Mouse (Mus musculus) lung, adult 2 months (tissue): Measurements from ENCODE around the gene Stard7. TPM values are rescaled to one million over a fixed set of nuclear protein-coding genes. Genes with fewer than 3 reads are reported as not detected.

ENCODE experiments used
- DNase-seq: peaks from one replicate; pipeline ENCODE4 v3.0.0; 2022
- H3K4me1 ChIP-seq: fragments of 200-500 bp; 2 replicates; pipeline ENCODE4 v1.6.1; 2011; ENCODE audit warnings: low read length; ENCODE audit not compliant: control insufficient read depth, insufficient read depth
- H3K4me3 ChIP-seq: fragments of 200-500 bp; replicated peaks from 2 replicates; pipeline ENCODE3; 2011; ENCODE audit warnings: low read depth, mild to moderate bottlenecking, control low read depth, low read length; ENCODE audit errors: extremely low read depth
- CTCF ChIP-seq: fragments of 200-500 bp; IDR thresholded peaks from 2 replicates; pipeline ENCODE4 v1.5.1; 2011; ENCODE audit warnings: mild to moderate bottlenecking, low read length, control low read depth; ENCODE audit not compliant: insufficient read depth
- POLR2A ChIP-seq: fragments of 200-500 bp; IDR thresholded peaks from 2 replicates; pipeline ENCODE4 v1.6.1; 2011; ENCODE audit warnings: low read depth, mild to moderate bottlenecking, control low read depth, low read length, borderline replicate concordance; ENCODE audit errors: extremely low read depth
- WGBS: fragments of 180-500 bp; shearing (Covaris S2); methylation state at CpG from one replicate; pipeline ENCODE4 v1.1.7; 2018; 5-methylcytosine and 5-hydroxymethylcytosine counted together
- polyA plus RNA-seq: library from polyadenylated mRNA; depleted of rRNA; stranded (reverse); fragments of >200 nt; gene quantifications from 2 replicates; pipeline ENCODE4 v1.2.3, GENCODE M21; 2012; rRNA removed

Stard7 gene
- 28.9 and 29.3 TPM in 2 replicates for polyA plus RNA-seq

DNA sequence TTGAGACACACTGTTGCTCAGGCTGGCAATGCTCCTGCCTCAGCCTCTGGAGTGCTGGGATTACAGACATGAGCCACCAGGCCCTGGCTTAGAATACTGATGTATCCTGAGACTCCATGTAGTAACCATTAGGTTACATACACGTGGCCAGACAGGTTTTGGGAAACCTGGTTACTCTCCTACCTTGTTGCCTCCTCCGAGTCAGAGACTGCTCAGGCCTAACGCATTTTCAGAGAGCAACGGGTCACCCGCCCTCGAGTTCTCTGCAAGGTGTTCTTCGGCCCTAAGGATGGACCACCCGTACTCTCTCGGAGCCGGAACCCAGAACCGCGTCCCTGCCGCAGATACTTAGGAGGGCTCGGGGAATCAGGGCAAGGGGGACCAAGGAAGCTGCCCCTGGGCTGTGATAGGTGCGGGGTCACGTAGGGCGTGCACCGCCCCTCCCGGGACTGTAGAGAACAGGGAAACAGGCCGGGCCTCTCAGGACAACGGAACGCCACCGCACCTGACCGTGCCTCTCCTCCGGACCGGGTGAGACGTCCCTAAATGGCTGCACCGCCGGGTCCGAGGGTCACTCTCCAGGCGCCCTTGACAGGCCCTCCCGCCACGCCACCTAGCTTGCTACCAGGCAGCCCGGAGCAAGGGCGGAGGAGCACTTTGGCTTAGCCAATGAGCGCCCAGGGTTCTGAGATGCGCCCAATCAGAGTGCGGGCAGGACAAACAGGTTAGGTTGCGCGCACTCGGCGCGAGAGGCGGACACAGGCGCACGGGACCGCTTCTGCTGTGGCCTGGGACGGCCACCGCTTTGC, at the start of gene Stard7:
Gene Stard7 (plus strand): TSS at position 728 of the 809 bp plus-strand sequence.
- DNase-seq = peak; percentile 91
- WGBS = under 1% methylated on average over 49 of the region's 49 CpGs
- H3K4me1 ChIP-seq = no peaks in the 10 kb centered on the region
- TF ChIP-seq POLR2A (peak; percentile 88), CTCF (no peak)
- H3K4me3 ChIP-seq = peak within 1 kb of the TSS; percentile 83

DNA sequence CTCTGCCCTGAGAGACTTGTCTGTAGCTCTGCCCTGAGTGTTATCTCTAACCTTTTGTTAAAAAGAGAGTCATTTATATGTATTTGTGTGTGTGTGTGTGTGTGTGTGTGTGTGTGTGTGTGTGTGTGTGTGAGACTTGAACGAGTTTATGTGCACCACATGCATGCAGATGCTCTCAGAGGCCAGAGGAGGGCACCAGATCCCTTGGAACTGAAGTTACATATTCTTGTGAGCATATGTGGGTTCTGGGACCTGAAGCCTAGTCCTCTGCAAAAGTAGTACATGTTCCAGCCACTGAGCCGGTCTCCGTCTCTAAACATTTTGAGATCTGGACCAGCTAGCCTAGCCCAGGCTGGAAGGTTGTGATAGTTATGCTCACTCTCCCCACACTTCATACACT, 44.8 kb upstream of the Stard7 start:
- TF ChIP-seq POLR2A (no peak), CTCF (no peak)
- WGBS = 100% methylated on average over 3 of the region's 3 CpGs
- no peaks in the 10 kb centered on the region for H3K4me1 ChIP-seq
- no peak overlapping the region for H3K4me3 ChIP-seq
- DNase-seq = no peak

DNA sequence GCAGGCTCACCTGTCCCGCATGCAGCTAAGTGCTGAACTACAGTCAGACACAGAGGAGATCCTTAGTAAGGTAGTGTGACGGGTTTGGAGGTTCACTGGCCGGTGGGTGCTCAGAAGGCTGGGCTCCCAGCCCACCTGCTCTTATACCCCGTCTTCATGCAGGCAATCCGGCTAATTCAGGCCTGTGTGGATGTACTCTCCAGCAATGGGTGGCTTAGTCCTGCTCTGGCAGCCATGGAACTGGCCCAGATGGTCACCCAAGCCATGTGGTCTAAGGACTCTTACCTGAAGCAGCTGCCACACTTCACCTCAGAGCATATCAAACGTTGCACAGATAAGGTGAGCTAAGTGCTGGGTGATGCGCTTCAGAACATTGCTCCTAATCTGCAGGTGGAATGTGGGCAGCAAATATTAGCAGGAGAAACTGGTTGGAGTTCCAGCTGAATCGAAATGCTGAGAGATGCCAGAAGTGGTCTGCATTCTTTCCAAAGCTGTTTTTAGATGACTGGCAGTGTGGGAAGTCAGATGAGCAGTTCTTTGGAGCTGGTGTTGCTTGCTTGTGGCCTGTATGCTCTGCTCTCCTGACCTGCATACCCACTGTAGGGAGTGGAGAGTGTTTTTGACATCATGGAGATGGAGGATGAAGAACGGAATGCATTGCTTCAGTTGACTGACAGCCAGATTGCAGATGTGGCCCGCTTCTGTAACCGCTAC, 32.0 kb upstream of the Stard7 start:
- H3K4me1 ChIP-seq = no peaks in the 10 kb centered on the region
- TF ChIP-seq POLR2A (no peak), CTCF (no peak)
- WGBS = 90% methylated on average over 11 of the region's 11 CpGs
- no peak for DNase-seq
- no peak overlapping the region for H3K4me3 ChIP-seq

DNA sequence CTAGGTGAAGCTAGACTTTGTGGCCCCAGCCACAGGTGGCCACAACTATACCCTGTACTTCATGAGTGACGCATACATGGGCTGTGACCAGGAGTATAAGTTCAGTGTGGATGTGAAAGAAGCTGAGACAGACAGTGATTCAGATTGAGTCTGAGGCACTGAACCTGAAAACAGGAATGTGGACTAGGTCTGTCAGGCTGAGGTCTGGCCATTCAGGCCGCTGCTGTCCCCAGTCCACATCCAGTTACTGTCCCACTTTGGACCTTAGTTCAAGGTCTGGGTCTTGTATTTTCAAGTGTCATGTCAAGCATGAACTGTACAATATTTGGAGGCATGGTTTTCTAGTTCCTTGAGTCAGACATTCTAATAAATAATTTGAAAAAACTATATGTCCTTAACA, 30.0 kb upstream of the Stard7 start:
- no peak for DNase-seq
- TF ChIP-seq CTCF (no peak), POLR2A (no peak)
- no peaks in the 10 kb centered on the region for H3K4me1 ChIP-seq
- H3K4me3 ChIP-seq = no peak overlapping the region
- WGBS = 97% methylated on average over 2 of the region's 2 CpGs

DNA sequence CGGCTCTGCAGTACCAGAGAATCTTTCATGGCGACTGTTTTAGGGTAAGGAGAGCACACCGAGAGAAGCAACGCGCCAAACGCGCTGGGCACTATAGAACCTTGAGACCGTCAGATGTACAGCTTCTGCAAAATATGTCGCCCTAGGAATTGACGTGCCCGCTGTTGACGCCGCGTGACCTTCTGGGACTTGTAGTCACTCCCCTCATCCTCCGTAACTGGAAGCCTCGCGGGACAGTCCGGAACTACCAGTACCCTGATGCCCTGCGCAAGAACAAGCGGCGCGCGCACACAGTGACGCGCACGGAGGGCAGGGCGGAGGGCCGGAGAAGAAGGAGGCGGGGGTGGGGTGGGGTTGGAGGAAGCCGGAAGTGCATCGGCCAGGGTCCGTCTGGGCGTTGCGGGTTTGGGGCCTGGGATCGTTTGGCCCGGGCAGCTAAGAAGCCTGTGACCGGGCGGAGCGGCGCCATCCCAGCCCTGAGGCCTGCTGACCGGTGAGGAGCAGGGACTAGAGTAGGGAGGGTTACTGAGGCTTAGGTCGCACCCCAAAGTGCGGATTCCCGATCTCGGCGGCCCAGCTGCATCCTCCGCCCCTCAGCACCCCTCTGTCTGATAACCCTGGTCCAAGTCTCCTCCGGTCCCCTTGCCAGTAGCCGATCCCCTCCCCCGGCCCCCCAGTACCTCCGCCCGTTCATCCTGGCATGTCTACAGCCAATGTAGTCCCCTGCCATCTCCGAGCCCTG, 22.3 kb upstream of the Stard7 start, which contains the start of the genes Ciao1 and Tmem127:
Gene Ciao1 (minus strand): TSS at position 225 of the 742 bp plus-strand sequence.
Gene Tmem127 (plus strand): TSS at position 317 of the 742 bp plus-strand sequence.
- Histone ChIP-seq H3K4me1 (peaks cover 17% of the 10 kb centered on the region), H3K4me3 (peak within 1 kb of the TSS; percentile 92)
- TF ChIP-seq POLR2A (peak; percentile 58; the same call in 1 of the 2 replicates), CTCF (no peak)
- DNase-seq = peak; percentile 94
- under 1% methylated on average over 53 of the region's 53 CpGs for WGBS

DNA sequence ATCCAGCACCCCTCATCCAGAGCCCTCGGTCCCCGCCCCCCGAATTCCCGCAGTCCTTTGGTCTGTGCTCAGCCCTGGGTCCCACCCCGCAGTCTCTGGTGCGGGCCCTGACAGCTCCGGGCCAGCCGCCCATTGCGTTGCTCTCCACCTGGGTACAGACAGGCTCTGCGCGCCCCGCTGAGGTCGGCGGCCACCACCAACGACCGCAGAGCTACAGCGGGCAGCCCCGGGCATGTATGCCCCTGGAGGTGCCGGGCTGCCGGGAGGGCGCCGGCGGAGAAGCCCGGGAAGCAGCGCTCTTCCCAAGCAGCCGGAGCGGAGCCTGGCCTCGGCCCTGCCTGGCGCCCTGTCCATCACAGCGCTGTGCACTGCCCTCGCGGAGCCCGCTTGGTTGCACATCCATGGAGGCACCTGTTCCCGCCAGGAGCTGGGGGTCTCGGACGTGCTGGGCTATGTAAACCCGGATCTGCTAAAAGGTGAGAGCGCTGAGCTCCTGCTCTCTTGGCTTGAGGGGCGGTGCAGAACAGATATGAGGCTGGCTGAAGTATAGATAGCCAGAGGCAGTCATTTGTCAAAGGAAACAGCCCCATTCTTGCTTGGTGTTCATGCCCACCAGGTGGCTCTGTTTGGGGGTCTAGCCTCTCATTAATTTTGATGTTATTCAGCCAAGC, 21.5 kb upstream of the Stard7 start:
- TF ChIP-seq POLR2A (no peak), CTCF (no peak)
- Histone ChIP-seq H3K4me1 (peaks cover 17% of the 10 kb centered on the region), H3K4me3 (peak overlapping the region; percentile 92)
- DNase-seq = peak; percentile 37
- WGBS = under 1% methylated on average over 39 of the region's 39 CpGs

DNA sequence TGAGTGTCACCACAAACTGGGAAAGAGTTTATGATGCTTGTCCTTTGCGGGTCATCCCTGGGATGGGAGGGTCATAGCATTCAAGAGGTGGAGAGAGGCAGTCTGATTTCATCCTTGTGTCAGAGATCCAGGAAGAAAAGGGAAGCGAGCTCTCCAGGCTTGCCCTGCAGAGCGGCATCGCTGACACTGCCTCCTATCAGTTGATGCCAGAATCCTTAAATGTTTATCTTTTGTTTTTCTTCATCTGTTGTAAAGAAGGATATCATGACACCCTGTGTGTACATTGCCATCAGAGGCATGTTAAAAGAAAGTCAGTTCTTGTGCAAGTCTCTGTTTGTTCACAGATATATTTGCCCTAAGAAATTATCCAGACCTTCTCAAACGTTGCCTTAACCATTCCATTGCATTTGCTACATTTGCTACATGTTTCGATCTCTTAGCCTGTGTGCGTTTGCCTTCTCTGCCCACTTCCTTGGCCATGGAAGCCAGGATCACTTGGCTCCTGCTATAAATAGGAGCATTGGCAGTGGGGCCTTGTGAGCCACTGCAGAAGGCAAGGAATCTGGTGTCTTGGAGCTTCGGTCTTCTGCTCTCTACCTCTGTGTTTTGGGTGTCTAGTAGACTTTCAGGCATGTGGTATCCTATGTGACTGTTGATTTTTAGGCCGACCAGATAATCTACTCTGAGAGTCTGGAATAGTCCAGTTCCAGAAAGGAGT, 19.6 kb upstream of the Stard7 start:
- DNase-seq = no peak
- Histone ChIP-seq H3K4me3 (no peak overlapping the region), H3K4me1 (peaks cover 17% of the 10 kb centered on the region)
- TF ChIP-seq POLR2A (no peak), CTCF (no peak)
- WGBS = 79% methylated on average over 9 of the region's 9 CpGs

DNA sequence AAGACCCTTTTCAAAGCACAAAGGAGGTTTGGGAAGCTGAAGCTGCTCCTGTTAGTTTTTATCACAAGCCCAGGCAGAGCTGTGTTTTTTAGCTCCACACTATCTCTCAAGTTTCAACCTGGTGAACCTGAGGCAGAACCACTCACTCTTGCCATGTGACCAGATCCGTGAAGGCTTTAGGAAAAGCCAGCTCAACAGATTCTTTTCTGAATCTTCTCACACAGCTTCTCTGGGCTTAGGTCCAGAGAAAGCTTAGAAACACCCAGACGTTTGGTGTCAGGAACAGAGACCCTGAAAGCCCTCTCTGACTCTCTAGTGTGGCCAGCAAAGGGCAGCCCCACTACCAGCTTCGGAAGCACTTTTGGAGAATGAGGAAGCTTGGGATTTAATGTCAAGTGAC, 18.6 kb upstream of the Stard7 start:
- WGBS = 58% methylated on average over 3 of the region's 3 CpGs
- no peak for TF ChIP-seq POLR2A
- TF ChIP-seq CTCF = no peak
- peaks cover 17% of the 10 kb centered on the region for H3K4me1 ChIP-seq
- no peak overlapping the region for H3K4me3 ChIP-seq
- DNase-seq = no peak
